In genomic region chr19:45781676-45782075, GRCm38 (mm10) we compare ENCODE assay signal across 9 mouse cellular contexts. TPM values are rescaled to one million over a fixed set of nuclear protein-coding genes. Genes with fewer than 3 reads are reported as not detected.
A peak's percentile ranks its signal among the peaks of the same experiment; 100 is the strongest.
DNase-seq lines count a peak whose midpoint lies in the region; ATAC-seq and TF ChIP-seq lines count a peak whose summit lies in the region.
"Had no signal": no experiment of that assay in that cellular context is flagged by ENCODE, and none has a peak within 500 bp of the region (broad histone marks: within the 10 kb centered on the region; RNA-seq: fewer than 3 reads in every experiment).

No protein-coding gene starts in this region.

- no peaks in the 10 kb centered on the region for H3K9me3 ChIP-seq in lung, embryonic 16.5 days (ENCODE audit: control insufficient read depth, low read length)
- no peaks in the 10 kb centered on the region for H3K9me3 ChIP-seq in embryonic facial prominence, embryonic 15.5 days (replicated peaks)
- no peaks in the 10 kb centered on the region for H3K9me3 ChIP-seq in limb, embryonic 11.5 days (ENCODE audit: control insufficient read depth, low read length)
- no peaks in the 10 kb centered on the region for H3K9me3 ChIP-seq in stomach, embryonic 14.5 days (ENCODE audit: control insufficient read depth, low read depth, low read length)

- no peak for TF ChIP-seq POLR2A in thymus, adult 2 months (IDR thresholded peaks at IDR 0.05; ENCODE audit: control insufficient read depth, extremely low read depth, insufficient read depth, low read length, poor library complexity)

- intact Hi-C loops in left cerebral cortex, postnatal 36 days (cut with DNase I): no loop called here

- no peak overlapping the region for H3K27ac ChIP-seq in lung, embryonic 16.5 days (ENCODE audit: low read length)
- H3K27ac ChIP-seq in embryonic facial prominence, embryonic 15.5 days (replicated peaks): no peak overlapping the region
- H3K27ac ChIP-seq in limb, embryonic 11.5 days (replicated peaks; ENCODE audit: low read depth, low read length): no peak overlapping the region
- H3K27ac ChIP-seq in stomach, embryonic 14.5 days (ENCODE audit: low read length): no peak overlapping the region
- H3K27ac ChIP-seq in thymus, adult 2 months (ENCODE audit: control insufficient read depth, insufficient read depth, low read length): no peak overlapping the region

- DNase-seq in lung, postnatal 10 days: no peak
- no peak for DNase-seq in limb, embryonic 11.5 days (ENCODE audit: low spot score)
- DNase-seq in thymus, adult 2 months: no peak
- DNase-seq in left cerebral cortex, postnatal 36 days (ENCODE audit: low spot score in 2 of 2): no peak
- no peak for DNase-seq in kidney, adult 11 months
- DNase-seq: kidney, adult 18-20 months had no signal

- no peak overlapping the region for H3K9ac ChIP-seq in lung, embryonic 16.5 days (ENCODE audit: low read length)
- no peak overlapping the region for H3K9ac ChIP-seq in embryonic facial prominence, embryonic 15.5 days
- no peak overlapping the region for H3K9ac ChIP-seq in limb, embryonic 11.5 days (ENCODE audit: low read length)
- no peak overlapping the region for H3K9ac ChIP-seq in stomach, embryonic 14.5 days (replicated peaks; ENCODE audit: low read depth, low read length)

- no peaks in the 10 kb centered on the region for H3K27me3 ChIP-seq in lung, embryonic 16.5 days (ENCODE audit: control insufficient read depth, insufficient read depth, low read depth, low read length)
- H3K27me3 ChIP-seq in embryonic facial prominence, embryonic 15.5 days: no peaks in the 10 kb centered on the region
- no peaks in the 10 kb centered on the region for H3K27me3 ChIP-seq in limb, embryonic 11.5 days (ENCODE audit: control insufficient read depth, insufficient read depth, low read length)
- no peaks in the 10 kb centered on the region for H3K27me3 ChIP-seq in stomach, embryonic 14.5 days (ENCODE audit: control insufficient read depth, insufficient read depth, low read length)
- no peaks in the 10 kb centered on the region for H3K27me3 ChIP-seq in thymus, adult 2 months (ENCODE audit: control insufficient read depth, insufficient read depth, low read length)

- peaks cover 18% of the 10 kb centered on the region for H3K36me3 ChIP-seq in lung, embryonic 16.5 days (ENCODE audit: control insufficient read depth, insufficient read depth, low read length)
- H3K36me3 ChIP-seq in embryonic facial prominence, embryonic 15.5 days: peaks cover 30% of the 10 kb centered on the region
- H3K36me3 ChIP-seq in limb, embryonic 11.5 days (ENCODE audit: control insufficient read depth, insufficient read depth, low read length): peaks cover 9% of the 10 kb centered on the region; the same call in 1 of the 2 replicates
- peaks cover 26% of the 10 kb centered on the region; the same call in 1 of the 2 replicates for H3K36me3 ChIP-seq in stomach, embryonic 14.5 days (ENCODE audit: control insufficient read depth, insufficient read depth, low read length)
- peaks cover 30% of the 10 kb centered on the region for H3K36me3 ChIP-seq in thymus, adult 2 months (ENCODE audit: control insufficient read depth, insufficient read depth, low read length)

- no peak for ATAC-seq in lung, embryonic 16.5 days (ENCODE audit: low read depth)
- ATAC-seq in embryonic facial prominence, embryonic 15.5 days (ENCODE audit: insufficient number of reproducible peaks, low FRiP score, low TSS enrichment, low read depth): no peak
- ATAC-seq in limb, embryonic 11.5 days (ENCODE audit: insufficient number of reproducible peaks, low FRiP score, low TSS enrichment, low read depth): no peak
- ATAC-seq in stomach, embryonic 14.5 days (ENCODE audit: insufficient number of reproducible peaks, insufficient read depth, low FRiP score, low read depth): no peak

- WGBS in lung, embryonic 16.5 days: 48% methylated on average over 8 of the region's 8 CpGs
- 53% methylated on average over 8 of the region's 8 CpGs for WGBS in embryonic facial prominence, embryonic 15.5 days
- 69% methylated on average over 8 of the region's 8 CpGs for WGBS in limb, embryonic 11.5 days
- WGBS in stomach, embryonic 14.5 days: 61% methylated on average over 8 of the region's 8 CpGs
- 44% methylated on average over 8 of the region's 8 CpGs for WGBS in thymus, adult 2 months

- no peak for TF ChIP-seq CTCF in thymus, adult 2 months (IDR thresholded peaks at IDR 0.05; ENCODE audit: borderline replicate concordance, control insufficient read depth, extremely low read depth, insufficient read depth, low read length, poor library complexity)

- peak overlapping the region; percentile 100 for H3K4me3 ChIP-seq in lung, embryonic 16.5 days (ENCODE audit: low read length)
- peak overlapping the region; percentile 93 for H3K4me3 ChIP-seq in embryonic facial prominence, embryonic 15.5 days (replicated peaks)
- H3K4me3 ChIP-seq in limb, embryonic 11.5 days (ENCODE audit: low read depth, low read length): peak overlapping the region; percentile 100
- peak overlapping the region; percentile 76 for H3K4me3 ChIP-seq in stomach, embryonic 14.5 days (ENCODE audit: low read depth, low read length)
- H3K4me3 ChIP-seq in thymus, adult 2 months (ENCODE audit: control insufficient read depth, insufficient read depth, low read length): no peak overlapping the region

- H3K4me2 ChIP-seq in lung, embryonic 16.5 days (ENCODE audit: low read depth, low read length): peak overlapping the region; percentile 69
- H3K4me2 ChIP-seq in embryonic facial prominence, embryonic 15.5 days (replicated peaks): peak overlapping the region; percentile 60
- H3K4me2 ChIP-seq in limb, embryonic 11.5 days (ENCODE audit: low read depth, severe bottlenecking): peak overlapping the region; percentile 62
- peak overlapping the region; percentile 58 for H3K4me2 ChIP-seq in stomach, embryonic 14.5 days (replicated peaks; ENCODE audit: low read depth, low read length)

- H3K4me1 ChIP-seq in lung, embryonic 16.5 days (replicated peaks; ENCODE audit: control insufficient read depth, insufficient read depth, low read length): peaks cover 20% of the 10 kb centered on the region
- H3K4me1 ChIP-seq in embryonic facial prominence, embryonic 15.5 days: peaks cover 24% of the 10 kb centered on the region
- peaks cover 4% of the 10 kb centered on the region; the same call in 1 of the 2 replicates for H3K4me1 ChIP-seq in limb, embryonic 11.5 days (ENCODE audit: control insufficient read depth, insufficient read depth, low read length)
- H3K4me1 ChIP-seq in stomach, embryonic 14.5 days (ENCODE audit: control insufficient read depth, insufficient read depth, low read length): peaks cover 12% of the 10 kb centered on the region
- peaks cover 16% of the 10 kb centered on the region for H3K4me1 ChIP-seq in thymus, adult 2 months (replicated peaks; ENCODE audit: control insufficient read depth, insufficient read depth, low read length)

RNA-seq across cellular contexts. Expression of gene Mgea5, which starts 2.0 kb away (rescaled TPM):
- polyA plus RNA-seq in lung, embryonic 16.5 days (2015; fragmentation: Nextera tagmentation; extraction: Ambion mirVana): 47.0 and 48.5 TPM in 2 replicates
- polyA plus RNA-seq in embryonic facial prominence, embryonic 15.5 days (2015; fragmentation: Nextera tagmentation; extraction: Ambion mirVana): 53.0 and 55.9 TPM in 2 replicates
- polyA plus RNA-seq in limb, embryonic 11.5 days (2014; fragmentation: Nextera tagmentation; extraction: Ambion mirVana): 65.5 and 75.1 TPM in 2 replicates
- polyA plus RNA-seq in stomach, embryonic 14.5 days (2014; fragmentation: Nextera tagmentation; extraction: Ambion mirVana): 74.4 and 74.8 TPM in 2 replicates
- polyA plus RNA-seq in thymus, adult 2 months (2012; rRNA removed): 71.2 and 74.2 TPM in 2 replicates
- 100 to 1,000 TPM; 143 to 168 TPM for total RNA-seq in left cerebral cortex, postnatal 36 days (2021)

RNA-seq across cellular contexts. Expression of gene Npm3, which starts 32.3 kb away (rescaled TPM):
- 14.7 and 15.8 TPM in 2 replicates for polyA plus RNA-seq in lung, embryonic 16.5 days (2015; fragmentation: Nextera tagmentation; extraction: Ambion mirVana)
- polyA plus RNA-seq in embryonic facial prominence, embryonic 15.5 days (2015; fragmentation: Nextera tagmentation; extraction: Ambion mirVana): 17.0 and 17.9 TPM in 2 replicates
- 15.9 and 19.5 TPM in 2 replicates for polyA plus RNA-seq in limb, embryonic 11.5 days (2014; fragmentation: Nextera tagmentation; extraction: Ambion mirVana)
- 14.8 and 16.0 TPM in 2 replicates for polyA plus RNA-seq in stomach, embryonic 14.5 days (2014; fragmentation: Nextera tagmentation; extraction: Ambion mirVana)
- polyA plus RNA-seq in thymus, adult 2 months (2012; rRNA removed): 146 and 167 TPM in 2 replicates
- 1 to 10 TPM; 5.4 to 5.8 TPM for total RNA-seq in left cerebral cortex, postnatal 36 days (2021)

RNA-seq across cellular contexts. Expression of gene Kcnip2, which starts 34.2 kb away (rescaled TPM):
- 1.7 and 1.9 TPM in 2 replicates for polyA plus RNA-seq in lung, embryonic 16.5 days (2015; fragmentation: Nextera tagmentation; extraction: Ambion mirVana)
- polyA plus RNA-seq in embryonic facial prominence, embryonic 15.5 days (2015; fragmentation: Nextera tagmentation; extraction: Ambion mirVana): 2.1 and 2.5 TPM in 2 replicates
- 0.28 and 0.67 TPM in 2 replicates for polyA plus RNA-seq in limb, embryonic 11.5 days (2014; fragmentation: Nextera tagmentation; extraction: Ambion mirVana)
- 1.8 TPM in 2 replicates for polyA plus RNA-seq in stomach, embryonic 14.5 days (2014; fragmentation: Nextera tagmentation; extraction: Ambion mirVana)
- 4.6 and 13.5 TPM in 2 replicates for polyA plus RNA-seq in thymus, adult 2 months (2012; rRNA removed)
- total RNA-seq in left cerebral cortex, postnatal 36 days (2021): 100 to 1,000 TPM; 134 to 147 TPM

RNA-seq across cellular contexts. Expression of gene Fgf8, which starts 39.0 kb away (rescaled TPM):
- polyA plus RNA-seq in lung, embryonic 16.5 days (2015; fragmentation: Nextera tagmentation; extraction: Ambion mirVana): not detected in 2 replicates
- polyA plus RNA-seq in embryonic facial prominence, embryonic 15.5 days (2015; fragmentation: Nextera tagmentation; extraction: Ambion mirVana): 0.15 and 0.21 TPM in 2 replicates
- 42.8 and 46.1 TPM in 2 replicates for polyA plus RNA-seq in limb, embryonic 11.5 days (2014; fragmentation: Nextera tagmentation; extraction: Ambion mirVana)
- polyA plus RNA-seq in stomach, embryonic 14.5 days (2014; fragmentation: Nextera tagmentation; extraction: Ambion mirVana): not detected in 2 replicates
- polyA plus RNA-seq in thymus, adult 2 months (2012; rRNA removed): 0.26 and 0.33 TPM in 2 replicates
- total RNA-seq in left cerebral cortex, postnatal 36 days (2021): not detected
